Mouse (Mus musculus) stomach, embryonic 15.5 days (tissue): ENCODE measurements around the gene Gm8890. TPM values are rescaled to one million over a fixed set of nuclear protein-coding genes. Genes with fewer than 3 reads are reported as not detected.
"Not testable (repeated sequence)": the region's sequence is repeated elsewhere in the genome, so short reads cannot be mapped to it uniquely, and the experiment has no call there.

Source experiments
- ATAC-seq: fragments of 200-750 bp; cut with Nextera tagmentation; 2 replicates; pipeline ENCODE4 v1.8.0; 2017; ENCODE audit warnings: low read depth, moderate number of reproducible peaks, moderate TSS enrichment; ENCODE audit not compliant: insufficient read depth, low FRiP score
- H3K27ac ChIP-seq: fragments of 300-500 bp; sonication (generic); 2 replicates; pipeline ENCODE4 v1.5.1; 2015; ENCODE audit warnings: mild to moderate bottlenecking, inconsistent platforms
- H3K27me3 ChIP-seq: fragments of 300-500 bp; sonication (generic); replicated peaks from 2 replicates; pipeline ENCODE4 v1.6.1; 2015; ENCODE audit warnings: inconsistent platforms
- H3K36me3 ChIP-seq: fragments of 300-500 bp; sonication (generic); 2 replicates; pipeline ENCODE4 v1.6.1; 2015; ENCODE audit warnings: inconsistent platforms
- H3K4me1 ChIP-seq: fragments of 300-500 bp; sonication (generic); 2 replicates; pipeline ENCODE4 v1.6.1; 2015; ENCODE audit warnings: inconsistent platforms
- H3K4me2 ChIP-seq: fragments of 300-500 bp; sonication (generic); 2 replicates; pipeline ENCODE4 v1.6.1; 2015; ENCODE audit warnings: mild to moderate bottlenecking, inconsistent platforms
- H3K4me3 ChIP-seq: fragments of 300-500 bp; sonication (generic); replicated peaks from 2 replicates; pipeline ENCODE4 v1.5.1; 2015; ENCODE audit warnings: inconsistent platforms
- H3K9ac ChIP-seq: fragments of 300-500 bp; sonication (generic); 2 replicates; pipeline ENCODE4 v1.6.1; 2015; ENCODE audit warnings: inconsistent platforms
- H3K9me3 ChIP-seq: fragments of 300-500 bp; sonication (generic); 2 replicates; pipeline ENCODE4 v1.6.1; 2016; ENCODE audit warnings: inconsistent platforms
- WGBS: fragments of 180-500 bp; shearing (Covaris S2); methylation state at CpG from one replicate; pipeline ENCODE4 v1.1.7; 2015; 5-methylcytosine and 5-hydroxymethylcytosine counted together
- polyA plus RNA-seq: library from polyadenylated mRNA; unstranded; fragments of >200 nt; fragmentation: Nextera tagmentation; extraction: Ambion mirVana; gene quantifications from 2 replicates; pipeline ENCODE4 v1.2.1, GENCODE M21; 2015

Gm8890 gene
- not detected in 2 replicates for polyA plus RNA-seq

DNA sequence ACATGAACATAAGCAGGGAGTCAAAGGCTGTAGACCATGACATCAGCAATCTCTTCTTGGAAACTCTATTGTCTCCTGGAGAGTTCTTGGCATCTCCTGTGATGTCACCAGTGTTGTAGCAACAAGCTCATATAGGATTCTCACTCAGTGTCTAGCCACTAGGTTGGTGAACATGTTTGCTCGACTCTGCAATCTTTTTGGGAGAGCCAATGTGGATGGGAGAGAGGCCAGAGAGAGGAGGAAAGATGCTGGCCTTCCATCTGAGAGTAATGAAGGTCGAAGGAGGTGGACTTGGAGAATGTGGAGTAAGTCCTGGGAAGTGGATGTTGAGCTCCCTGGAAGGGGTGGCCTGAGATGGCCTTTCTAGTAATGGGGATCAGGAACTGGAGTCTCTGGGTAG, at the start of gene Gm8890:
TSS of gene Gm8890 (plus strand) at position 301 of the 400 bp plus-strand sequence.
- ATAC-seq, H3K4me1 ChIP-seq, H3K27me3 ChIP-seq, H3K4me2 ChIP-seq, H3K4me3 ChIP-seq, H3K27ac ChIP-seq, H3K9me3 ChIP-seq, H3K36me3 ChIP-seq, H3K9ac ChIP-seq: not testable (repeated sequence)
- WGBS, result 83% methylated on average over 1 of the region's 2 CpGs

DNA sequence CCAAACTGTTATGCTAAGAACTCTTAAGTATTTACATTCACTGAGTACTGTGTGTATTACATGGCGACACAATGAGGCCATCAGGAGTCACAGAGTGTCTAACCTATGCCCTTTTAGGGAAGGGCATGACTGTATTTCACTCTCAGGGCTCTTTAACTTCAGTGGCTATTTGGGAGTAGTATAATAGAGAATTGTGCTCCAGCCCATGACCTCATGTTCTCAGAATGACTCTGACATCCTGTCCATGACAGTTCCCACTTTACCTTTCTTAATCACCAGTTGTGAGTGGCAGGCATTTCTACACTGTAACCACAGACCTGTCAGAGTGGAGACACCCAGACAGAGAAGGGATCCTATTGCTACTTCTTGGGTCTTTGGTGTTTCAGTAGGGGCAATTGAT, 388 bp downstream of the Gm8890 start:
- not testable (repeated sequence) for ATAC-seq, H3K4me1 ChIP-seq, H3K4me3 ChIP-seq, H3K27me3 ChIP-seq, H3K9ac ChIP-seq, H3K27ac ChIP-seq, H3K4me2 ChIP-seq, H3K36me3 ChIP-seq, H3K9me3 ChIP-seq
- WGBS, result 70% methylated on average over 1 of the region's 1 CpGs

Other genes starting within 250 kb of the Gm8890 start
- not detected in 2 replicates for gene Gm8879, start 128.4 kb upstream of the Gm8890 start, polyA plus RNA-seq
- not detected in 2 replicates for gene Gm5861, start 73.0 kb upstream of the Gm8890 start, polyA plus RNA-seq
- not detected in 2 replicates for gene Speer1, start 85.5 kb downstream of the Gm8890 start, polyA plus RNA-seq
- gene Gm8897, start 160.4 kb downstream of the Gm8890 start, polyA plus RNA-seq, result not detected in 2 replicates
- gene Gm8906, start 246.7 kb downstream of the Gm8890 start, polyA plus RNA-seq, result not detected in 2 replicates